Mouse (Mus musculus): ENCODE measurements around the gene Zmynd8.
"Not testable (repeated sequence)": the region's sequence is repeated elsewhere in the genome, so short reads cannot be mapped to it uniquely, and the experiment has no call there.

Gene Zmynd8

DNA sequence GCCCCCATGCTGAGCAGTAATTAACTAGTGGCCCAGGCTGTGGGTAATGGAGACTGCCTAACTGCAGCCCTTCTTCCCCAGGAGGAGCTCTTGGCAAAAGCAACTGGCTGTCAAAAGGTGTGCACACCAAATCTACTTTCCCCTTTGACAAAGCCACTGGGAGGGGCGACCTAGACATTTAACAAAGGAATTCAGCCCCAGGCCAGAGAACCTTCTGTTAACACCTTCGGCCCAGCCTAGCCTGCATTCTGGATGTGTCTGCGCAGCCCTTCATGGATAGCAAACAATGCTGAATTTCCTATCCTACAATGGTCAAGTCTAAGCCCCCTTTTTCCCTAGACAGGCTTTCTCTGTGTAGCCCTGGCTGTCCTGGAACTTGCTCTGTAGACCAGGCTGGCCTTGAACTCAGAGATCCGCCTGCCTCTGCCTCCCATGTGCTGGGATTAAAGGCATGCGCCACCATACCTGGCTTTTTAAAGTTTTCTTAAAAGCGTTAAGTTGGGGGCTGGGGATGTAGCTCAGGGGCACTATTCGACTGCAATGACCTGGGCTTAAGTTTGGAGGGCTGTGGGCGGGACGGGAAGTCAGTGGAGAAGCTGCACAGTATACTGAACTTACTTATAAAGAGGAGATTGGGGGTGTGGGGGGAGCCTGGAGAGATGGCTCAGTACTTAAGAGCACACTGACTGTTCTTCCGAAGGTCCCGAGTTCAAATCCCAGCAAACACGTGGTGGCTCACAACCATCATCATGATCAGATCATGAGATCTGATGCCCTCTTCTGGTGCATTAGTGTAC lies 90.4 kb downstream of the Zmynd8 start:
- DNase-seq (ENCODE audit: low read depth, low spot score), result no peak

DNA sequence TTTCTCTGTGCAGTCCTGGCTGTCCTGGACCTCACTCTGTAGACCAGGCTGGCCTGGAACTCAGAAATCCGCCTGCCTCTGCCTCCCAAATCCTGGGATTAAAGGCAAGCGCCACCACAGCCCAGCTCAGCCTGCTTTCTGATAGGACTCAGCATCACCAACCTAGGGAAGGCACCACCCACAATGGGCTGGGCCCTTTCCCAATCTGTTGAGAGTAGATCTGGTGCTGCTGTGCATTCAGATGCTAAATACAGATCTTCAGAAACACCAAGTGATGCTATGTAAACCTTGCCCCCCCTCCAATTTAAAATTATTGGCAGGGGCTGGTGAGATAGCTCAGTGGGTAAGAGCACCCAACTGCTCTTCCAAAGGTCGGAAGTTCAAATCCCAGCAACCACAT lies 98.6 kb downstream of the Zmynd8 start:
- DNase-seq (ENCODE audit: low read depth, low spot score), result not testable (repeated sequence)

GRCm38 (mm10) chr2:165797876-165798275 lies 100.9 kb downstream of the Zmynd8 start:
- no peak for DNase-seq (ENCODE audit: low read depth, low spot score)

DNA sequence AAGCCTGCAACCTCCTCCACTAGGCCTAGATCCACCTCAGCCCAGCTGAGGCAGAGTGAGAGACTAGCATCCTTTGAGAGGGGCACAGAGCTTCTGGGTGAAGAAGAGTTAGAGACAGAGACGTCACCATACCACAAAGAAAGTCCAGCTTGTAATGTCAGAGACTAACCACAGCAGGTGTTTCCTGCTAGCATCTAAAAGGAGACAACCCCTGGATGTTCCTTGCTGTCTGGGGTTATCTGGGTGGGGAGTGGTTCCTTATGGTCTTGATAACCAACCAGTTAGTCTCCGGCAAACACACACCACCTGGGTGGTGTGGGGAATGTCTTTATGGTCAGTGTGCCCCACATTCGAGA lies 105.6 kb downstream of the Zmynd8 start:
- DNase-seq (ENCODE audit: low read depth, low spot score), result peak; percentile 26

GRCm38 (mm10) chr2:165792431-165793282 lies 106.2 kb downstream of the Zmynd8 start:
- no peak for DNase-seq (ENCODE audit: low read depth, low spot score)

- DNase-seq (ENCODE audit: low read depth, low spot score), result peak; percentile 40
Observed at GRCm38 (mm10) chr2:165791657-165792056, 107.2 kb downstream of the Zmynd8 start.

DNA sequence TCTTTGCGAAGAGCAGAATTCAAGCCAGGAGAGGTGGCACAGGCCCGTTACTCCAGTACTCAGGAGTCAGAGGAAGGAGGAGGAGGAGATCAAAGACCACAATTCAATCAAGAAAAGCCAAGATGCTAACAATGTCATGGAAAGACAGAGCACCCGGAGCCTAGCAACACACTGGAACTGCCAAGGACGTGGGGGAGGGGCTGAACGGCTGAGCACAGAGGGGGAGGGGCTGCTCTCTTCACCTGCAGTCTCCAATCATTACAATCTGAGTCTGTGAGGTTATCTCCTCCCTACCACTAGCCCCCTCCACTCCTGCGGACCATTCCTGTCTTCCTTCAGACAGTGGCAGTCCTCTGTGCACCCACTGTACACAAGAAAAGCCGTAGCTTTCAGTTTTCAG lies 107.8 kb downstream of the Zmynd8 start:
- no peak for DNase-seq (ENCODE audit: low read depth, low spot score)

DNA sequence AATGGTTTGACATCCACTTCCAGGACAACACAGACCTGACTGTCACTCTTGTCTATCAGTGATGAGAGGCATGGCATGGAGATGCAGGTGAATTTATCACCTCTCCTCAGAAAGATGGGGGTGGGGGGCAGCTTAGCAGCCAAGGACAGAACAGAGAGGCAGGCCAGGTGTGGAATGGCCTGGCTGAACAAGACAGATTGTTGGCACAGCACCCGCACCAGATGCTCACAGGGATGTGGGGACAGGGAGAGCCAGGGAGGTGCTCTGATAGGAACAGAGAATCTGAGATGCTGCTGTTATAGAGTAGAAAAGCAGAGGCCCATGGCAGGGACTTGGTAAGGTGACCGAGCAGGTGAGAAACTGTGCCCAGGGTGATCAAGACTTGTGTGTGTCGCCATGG lies 109.1 kb downstream of the Zmynd8 start:
- DNase-seq (ENCODE audit: low read depth, low spot score), result no peak

DNA sequence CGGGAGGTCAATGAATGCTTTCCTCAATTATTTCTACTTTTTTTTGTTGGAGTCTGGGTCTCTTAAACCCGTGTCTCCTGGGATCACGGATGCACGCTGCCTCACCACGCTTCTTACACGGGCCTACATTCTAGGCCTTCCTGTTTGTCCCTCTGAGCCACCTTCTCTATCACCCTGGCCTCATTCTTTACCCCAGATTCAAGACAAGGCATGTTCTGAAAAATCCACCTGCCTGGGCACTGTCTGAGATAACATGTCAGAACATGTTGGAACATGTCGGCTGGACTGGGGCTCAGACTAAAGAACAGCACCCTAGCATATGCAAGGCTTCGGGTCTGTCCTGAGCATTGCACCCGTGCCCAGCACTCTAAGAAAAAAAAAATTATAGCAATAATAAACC lies 110.0 kb downstream of the Zmynd8 start:
- DNase-seq (ENCODE audit: low read depth, low spot score), result no peak

- DNase-seq (ENCODE audit: low read depth, low spot score), result no peak
Observed at GRCm38 (mm10) chr2:165788005-165788404, 110.8 kb downstream of the Zmynd8 start.

DNA sequence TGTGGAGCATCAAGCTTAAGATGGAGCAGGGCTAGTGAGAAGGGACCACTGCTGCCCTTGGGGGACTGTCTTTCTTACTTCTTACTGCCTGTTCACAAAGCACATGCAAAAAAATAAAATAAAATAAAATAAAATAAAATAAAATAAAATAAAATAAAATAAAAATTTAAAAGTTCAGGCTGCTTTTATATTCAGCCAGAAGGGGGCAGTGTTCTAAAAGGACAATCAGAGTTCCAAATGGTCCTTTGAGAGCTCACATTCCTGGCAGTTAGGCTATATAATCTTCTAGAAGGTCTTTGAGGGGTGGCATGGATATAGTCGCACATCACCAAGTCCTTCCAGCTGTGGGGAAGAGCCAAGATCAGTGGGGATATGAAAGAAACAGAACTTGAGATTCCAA lies 112.3 kb downstream of the Zmynd8 start:
- no peak for DNase-seq (ENCODE audit: low read depth, low spot score)

- no peak for DNase-seq (ENCODE audit: low read depth, low spot score)
Observed at GRCm38 (mm10) chr2:165785312-165786036, 113.3 kb downstream of the Zmynd8 start.

GRCm38 (mm10) chr2:165782324-165782723 lies 116.5 kb downstream of the Zmynd8 start:
- peak; percentile 69 for DNase-seq (ENCODE audit: low read depth, low spot score)

- peak; percentile 63 for DNase-seq (ENCODE audit: low read depth, low spot score)
Observed at GRCm38 (mm10) chr2:165778927-165779326, 119.9 kb downstream of the Zmynd8 start.

GRCm38 (mm10) chr2:165769375-165769948 lies 129.4 kb downstream of the Zmynd8 start:
- DNase-seq (ENCODE audit: low read depth, low spot score), result no peak

DNA sequence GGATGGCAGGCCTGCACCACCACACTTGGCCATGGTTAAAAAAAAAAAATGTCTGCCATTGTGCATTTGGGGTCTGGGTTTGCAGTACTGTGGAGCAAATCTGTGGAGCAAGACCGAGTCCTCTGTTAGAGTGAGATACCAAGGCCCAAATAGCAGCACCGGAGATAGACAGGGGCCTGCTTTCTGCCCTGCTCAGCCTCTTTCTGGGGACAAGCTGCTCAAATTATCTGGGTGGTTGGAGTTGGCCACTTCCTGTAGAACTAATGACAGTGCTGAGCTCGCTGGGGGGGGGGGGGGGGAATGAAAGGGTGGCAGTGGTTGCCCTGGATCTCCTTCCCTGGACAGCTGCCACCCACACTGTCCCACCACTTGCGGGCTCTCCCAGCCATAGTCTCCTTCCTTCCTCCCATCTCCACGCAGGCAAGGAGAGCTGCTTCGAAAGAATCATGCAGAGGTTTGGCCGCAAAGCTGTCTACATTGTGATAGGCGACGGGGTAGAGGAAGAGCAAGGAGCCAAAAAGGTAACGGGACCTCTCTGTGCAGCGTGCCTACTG lies 129.9 kb downstream of the Zmynd8 start:
- no peak for DNase-seq (ENCODE audit: low read depth, low spot score)

GRCm38 (mm10) chr2:165759421-165759985 lies 139.3 kb downstream of the Zmynd8 start:
- DNase-seq (ENCODE audit: low read depth, low spot score), result no peak

DNA sequence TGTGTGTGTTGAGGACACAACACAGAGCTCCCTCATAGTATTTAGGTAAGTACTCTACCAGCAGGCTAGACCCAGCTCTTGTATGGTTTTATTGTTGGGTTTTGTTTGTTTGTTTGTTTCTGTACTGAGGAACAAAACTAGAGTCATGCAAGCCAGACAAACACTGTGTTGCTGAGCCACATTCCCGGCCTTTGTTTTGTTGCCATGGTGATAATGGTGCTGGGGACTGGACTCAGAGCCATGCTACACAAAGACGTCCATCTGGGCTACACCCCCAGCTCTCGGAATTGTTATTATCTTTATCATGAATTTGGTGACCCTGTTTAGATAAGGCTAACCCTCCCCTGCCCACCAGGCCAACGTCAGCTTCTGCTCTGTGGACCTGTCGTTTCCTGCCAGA lies 140.3 kb downstream of the Zmynd8 start:
- no peak for DNase-seq (ENCODE audit: low read depth, low spot score)

DNA sequence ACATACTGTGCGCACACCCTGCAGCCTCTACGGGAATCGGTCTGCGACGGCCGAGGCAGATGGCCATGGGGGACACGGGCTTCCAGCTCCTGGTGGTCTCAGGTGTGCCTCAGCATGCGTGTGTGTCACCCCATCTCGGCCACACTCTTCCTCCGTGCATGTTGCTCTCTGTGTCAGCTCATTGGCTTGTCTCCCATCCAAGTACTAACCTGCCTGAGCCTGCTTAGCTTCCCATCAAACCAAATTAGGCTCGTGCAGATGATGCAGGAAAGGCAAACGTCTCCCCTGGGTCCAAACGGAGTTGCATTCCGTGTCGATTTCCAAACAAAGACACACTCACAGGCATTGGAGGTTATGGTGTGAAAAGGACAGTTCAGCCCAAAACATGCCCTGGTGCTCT lies 141.0 kb downstream of the Zmynd8 start:
- DNase-seq (ENCODE audit: low read depth, low spot score), result no peak

- DNase-seq (ENCODE audit: low read depth, low spot score), result no peak
Observed at GRCm38 (mm10) chr2:165752704-165753103, 146.1 kb downstream of the Zmynd8 start.

DNA sequence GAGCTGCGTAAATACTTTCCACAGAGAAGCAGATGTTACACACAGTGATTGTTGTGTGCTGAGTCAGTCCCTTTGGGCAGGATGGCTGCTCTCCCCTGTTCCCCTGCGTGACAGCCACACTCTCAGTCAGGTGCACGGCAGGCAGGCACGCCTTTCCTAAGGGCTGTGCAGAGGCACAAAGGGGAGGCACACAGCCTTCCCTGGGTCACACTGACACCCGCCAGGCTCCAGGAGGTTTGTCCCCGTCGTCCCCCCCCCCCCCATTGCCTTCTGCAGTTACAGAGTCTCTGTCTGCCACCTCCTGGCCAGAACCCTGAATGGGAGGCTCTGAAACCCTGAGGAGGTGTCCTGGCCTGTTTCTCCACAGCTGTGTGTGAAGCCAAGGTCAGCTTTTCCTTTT lies 147.7 kb downstream of the Zmynd8 start:
- DNase-seq (ENCODE audit: low read depth, low spot score), result peak; percentile 19
